Mouse (Mus musculus): ENCODE data around the gene Wdr89. TPM values are rescaled to one million over a fixed set of nuclear protein-coding genes. Genes with fewer than 3 reads are reported as not detected.
"Not testable (repeated sequence)": the region's sequence is repeated elsewhere in the genome, so short reads cannot be mapped to it uniquely, and the experiment has no call there.

Gene Wdr89
- polyA plus RNA-seq, 2 experiments = 8.9 to 11.3 TPM

DNA sequence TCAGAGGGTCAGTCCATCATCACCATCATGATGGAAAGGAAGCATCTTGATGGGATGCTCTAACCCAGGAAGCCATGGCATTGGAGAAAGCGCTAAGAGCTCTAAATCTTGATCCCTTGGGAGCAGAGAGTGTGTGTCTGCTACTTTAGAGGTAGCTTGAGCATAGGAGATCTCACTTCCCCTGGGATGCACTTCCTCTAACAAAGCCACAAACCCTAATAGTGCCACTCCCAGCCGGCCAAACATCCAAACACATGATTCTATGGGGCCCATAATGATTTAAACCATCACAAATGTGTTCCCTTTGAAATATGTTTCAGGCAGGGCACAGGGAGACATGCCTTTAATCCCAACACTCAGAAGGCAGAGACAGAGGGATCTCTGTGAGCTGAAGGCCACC, 19.7 kb upstream of the Wdr89 start:
- H3K9ac ChIP-seq (ENCODE audit: low read depth, low read length, severe bottlenecking) = no peak overlapping the region
- TF ChIP-seq POLR2A (IDR thresholded peaks at IDR 0.05; ENCODE audit: borderline replicate concordance, extremely low read depth, insufficient read depth, insufficient read length) = no peak
- no peaks in the 10 kb centered on the region for H3K27me3 ChIP-seq (ENCODE audit: control insufficient read depth, insufficient read depth, low read length)
- H3K27ac ChIP-seq (replicated peaks; ENCODE audit: low read depth, low read length) = no peak overlapping the region
- H3K36me3 ChIP-seq (ENCODE audit: control insufficient read depth, insufficient read depth, low read length) = no peaks in the 10 kb centered on the region
- DNase-seq (ENCODE audit: low spot score) (no peak), ATAC-seq (ENCODE audit: low FRiP score, low read depth) (no peak)
- 86% methylated on average over 2 of the region's 2 CpGs for WGBS
- H3K4me1 ChIP-seq (ENCODE audit: control insufficient read depth, insufficient read depth, low read length) = no peaks in the 10 kb centered on the region
- no peaks in the 10 kb centered on the region for H3K9me3 ChIP-seq (ENCODE audit: control insufficient read depth, low read length)
- H3K4me3 ChIP-seq (replicated peaks; ENCODE audit: low read length) = no peak overlapping the region
- no peak overlapping the region for H3K4me2 ChIP-seq (replicated peaks; ENCODE audit: low read depth, low read length, severe bottlenecking)

DNA sequence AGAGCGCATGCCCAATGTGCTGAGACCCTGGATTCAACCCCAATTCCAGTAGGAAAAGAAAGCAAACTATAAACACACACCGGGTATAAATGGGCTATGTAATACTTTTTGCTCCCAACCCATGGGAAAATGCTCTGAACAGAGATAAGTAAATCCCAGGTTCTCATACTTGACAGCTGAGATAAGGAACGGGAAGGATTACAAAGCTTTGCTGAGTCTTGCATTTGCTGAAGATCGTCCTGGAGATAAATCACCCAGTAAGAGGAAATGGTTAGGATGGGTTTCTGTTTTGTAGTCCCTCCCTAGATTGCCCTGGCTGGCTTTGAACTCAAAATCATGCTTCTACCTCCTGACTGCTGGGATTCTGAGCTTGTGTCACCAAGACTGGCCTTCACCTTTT, 18.0 kb upstream of the Wdr89 start:
- no peaks in the 10 kb centered on the region for H3K27me3 ChIP-seq (ENCODE audit: control insufficient read depth, insufficient read depth, low read length)
- H3K4me1 ChIP-seq (ENCODE audit: control insufficient read depth, insufficient read depth, low read length) = no peaks in the 10 kb centered on the region
- no peak for ATAC-seq (ENCODE audit: low FRiP score, low read depth)
- 58% methylated on average over 4 of the region's 4 CpGs for WGBS
- no peaks in the 10 kb centered on the region for H3K9me3 ChIP-seq (ENCODE audit: control insufficient read depth, low read length)
- H3K4me3 ChIP-seq (replicated peaks; ENCODE audit: low read length) = no peak overlapping the region
- H3K4me2 ChIP-seq (replicated peaks; ENCODE audit: low read depth, low read length, severe bottlenecking) = no peak overlapping the region
- TF ChIP-seq POLR2A (IDR thresholded peaks at IDR 0.05; ENCODE audit: borderline replicate concordance, extremely low read depth, insufficient read depth, insufficient read length) = no peak
- H3K9ac ChIP-seq (ENCODE audit: low read depth, low read length, severe bottlenecking) = no peak overlapping the region
- no peak for DNase-seq (ENCODE audit: low spot score)
- no peaks in the 10 kb centered on the region for H3K36me3 ChIP-seq (ENCODE audit: control insufficient read depth, insufficient read depth, low read length)
- H3K27ac ChIP-seq (replicated peaks; ENCODE audit: low read depth, low read length) = no peak overlapping the region

DNA sequence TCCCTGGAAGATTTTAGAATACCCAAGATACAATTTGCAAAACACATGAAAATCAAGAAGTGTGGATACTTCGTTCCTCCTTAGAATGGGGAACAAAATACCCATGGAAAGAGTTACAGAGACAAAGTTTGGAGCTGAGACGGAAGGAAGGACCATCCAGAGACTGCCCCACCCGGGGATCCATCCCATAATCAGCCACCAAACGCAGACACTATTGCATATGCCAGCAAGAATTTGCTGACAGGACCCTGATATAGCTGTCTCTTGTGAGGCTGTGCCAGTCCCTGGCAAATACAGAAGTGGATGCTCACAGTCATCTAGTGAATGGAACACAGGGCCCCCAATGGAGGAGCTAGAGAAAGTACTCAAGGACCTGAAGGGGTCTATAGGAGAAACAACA, 14.7 kb upstream of the Wdr89 start:
- H3K9ac ChIP-seq (ENCODE audit: low read depth, low read length, severe bottlenecking); H3K4me3 ChIP-seq (replicated peaks; ENCODE audit: low read length); ATAC-seq (ENCODE audit: low FRiP score, low read depth); H3K27me3 ChIP-seq (ENCODE audit: control insufficient read depth, insufficient read depth, low read length); H3K9me3 ChIP-seq (ENCODE audit: control insufficient read depth, low read length); H3K27ac ChIP-seq (replicated peaks; ENCODE audit: low read depth, low read length); DNase-seq (ENCODE audit: low spot score); H3K4me1 ChIP-seq (ENCODE audit: control insufficient read depth, insufficient read depth, low read length); H3K36me3 ChIP-seq (ENCODE audit: control insufficient read depth, insufficient read depth, low read length); H3K4me2 ChIP-seq (replicated peaks; ENCODE audit: low read depth, low read length, severe bottlenecking): not testable (repeated sequence)
- whole genome bisulfite sequencing = 84% methylated on average over 4 of the region's 4 CpGs

DNA sequence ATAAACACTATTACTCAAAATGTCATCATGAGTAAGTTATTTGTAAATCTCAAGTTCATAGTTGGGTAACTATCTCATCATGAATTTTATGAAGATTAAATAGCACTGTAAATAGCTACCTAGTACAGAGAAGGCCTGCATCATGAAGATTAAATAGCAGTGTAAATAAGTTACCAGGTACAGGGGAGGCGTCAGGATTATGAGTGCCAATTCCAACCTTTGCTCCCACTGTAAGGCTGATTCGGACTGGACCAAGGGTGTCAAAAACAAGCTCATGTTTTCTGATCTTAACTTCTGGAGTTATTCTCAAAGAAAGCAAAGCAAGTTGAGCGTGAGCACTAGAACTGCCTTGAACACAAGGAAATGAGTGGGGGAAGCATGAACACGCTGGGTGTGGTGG, 14.3 kb upstream of the Wdr89 start:
- WGBS = 91% methylated on average over 4 of the region's 4 CpGs
- Histone ChIP-seq H3K9me3 (ENCODE audit: control insufficient read depth, low read length) (no peaks in the 10 kb centered on the region), H3K27ac (replicated peaks; ENCODE audit: low read depth, low read length) (no peak overlapping the region), H3K27me3 (ENCODE audit: control insufficient read depth, insufficient read depth, low read length) (no peaks in the 10 kb centered on the region), H3K4me3 (replicated peaks; ENCODE audit: low read length) (no peak overlapping the region), H3K4me1 (ENCODE audit: control insufficient read depth, insufficient read depth, low read length) (no peaks in the 10 kb centered on the region), H3K36me3 (ENCODE audit: control insufficient read depth, insufficient read depth, low read length) (no peaks in the 10 kb centered on the region), H3K9ac (ENCODE audit: low read depth, low read length, severe bottlenecking) (no peak overlapping the region), H3K4me2 (replicated peaks; ENCODE audit: low read depth, low read length, severe bottlenecking) (no peak overlapping the region)
- no peak for TF ChIP-seq POLR2A (IDR thresholded peaks at IDR 0.05; ENCODE audit: borderline replicate concordance, extremely low read depth, insufficient read depth, insufficient read length)
- DNase-seq (ENCODE audit: low spot score) = no peak
- no peak for ATAC-seq (ENCODE audit: low FRiP score, low read depth)

DNA sequence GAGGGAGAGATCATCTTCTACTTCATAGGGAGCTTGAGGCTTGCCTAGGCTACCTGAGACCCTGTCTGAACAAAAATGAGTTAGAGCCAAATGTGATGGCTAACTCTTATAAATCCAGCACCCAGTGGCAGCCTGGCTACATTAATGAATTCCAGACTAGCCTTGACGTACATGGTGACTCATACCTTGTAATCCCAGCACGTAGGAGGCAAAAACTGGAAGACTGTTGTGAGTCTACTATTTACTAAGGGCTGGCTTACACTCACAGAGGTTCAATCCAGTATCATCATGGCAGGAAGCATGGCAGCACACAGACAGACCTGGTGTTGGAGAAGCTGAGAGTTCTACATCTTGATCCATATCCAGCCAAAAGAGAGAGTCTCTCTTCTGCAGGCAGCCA, 13.5 kb upstream of the Wdr89 start:
- no peak overlapping the region for H3K27ac ChIP-seq (replicated peaks; ENCODE audit: low read depth, low read length)
- TF ChIP-seq POLR2A (IDR thresholded peaks at IDR 0.05; ENCODE audit: borderline replicate concordance, extremely low read depth, insufficient read depth, insufficient read length) = no peak
- no peaks in the 10 kb centered on the region for H3K4me1 ChIP-seq (ENCODE audit: control insufficient read depth, insufficient read depth, low read length)
- no peak overlapping the region for H3K9ac ChIP-seq (ENCODE audit: low read depth, low read length, severe bottlenecking)
- no peaks in the 10 kb centered on the region for H3K27me3 ChIP-seq (ENCODE audit: control insufficient read depth, insufficient read depth, low read length)
- 46% methylated on average over 2 of the region's 2 CpGs for WGBS
- H3K9me3 ChIP-seq (ENCODE audit: control insufficient read depth, low read length) = no peaks in the 10 kb centered on the region
- H3K4me3 ChIP-seq (replicated peaks; ENCODE audit: low read length) = no peak overlapping the region
- ATAC-seq (ENCODE audit: low FRiP score, low read depth) = no peak
- H3K4me2 ChIP-seq (replicated peaks; ENCODE audit: low read depth, low read length, severe bottlenecking) = no peak overlapping the region
- DNase-seq (ENCODE audit: low spot score) = no peak
- H3K36me3 ChIP-seq (ENCODE audit: control insufficient read depth, insufficient read depth, low read length) = no peaks in the 10 kb centered on the region

DNA sequence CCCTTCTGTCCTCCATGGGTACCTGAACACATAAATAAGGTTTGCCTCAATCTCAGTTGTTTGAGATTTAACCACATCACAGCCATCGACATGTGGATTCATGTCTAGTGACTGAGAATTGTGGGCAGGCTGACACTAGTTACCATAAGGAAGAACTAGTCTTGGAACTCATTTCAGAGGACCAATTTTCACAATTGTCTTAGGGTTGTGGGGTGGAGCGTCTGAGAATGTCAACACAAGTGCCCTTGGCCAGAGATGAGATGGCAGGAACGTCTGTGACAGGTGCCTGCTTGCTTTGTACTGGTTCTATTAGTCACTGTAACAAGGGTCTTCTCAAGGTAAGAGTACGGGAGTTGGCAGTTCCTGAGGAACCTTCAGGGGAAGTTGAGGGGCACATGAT, 11.8 kb upstream of the Wdr89 start:
- H3K9me3 ChIP-seq (ENCODE audit: control insufficient read depth, low read length) = no peaks in the 10 kb centered on the region
- TF ChIP-seq POLR2A (IDR thresholded peaks at IDR 0.05; ENCODE audit: borderline replicate concordance, extremely low read depth, insufficient read depth, insufficient read length) = no peak
- 80% methylated on average over 4 of the region's 4 CpGs for WGBS
- no peak overlapping the region for H3K4me2 ChIP-seq (replicated peaks; ENCODE audit: low read depth, low read length, severe bottlenecking)
- ATAC-seq (ENCODE audit: low FRiP score, low read depth) (no peak), DNase-seq (ENCODE audit: low spot score) (no peak)
- H3K27ac ChIP-seq (replicated peaks; ENCODE audit: low read depth, low read length) = no peak overlapping the region
- H3K27me3 ChIP-seq (ENCODE audit: control insufficient read depth, insufficient read depth, low read length) = no peaks in the 10 kb centered on the region
- no peaks in the 10 kb centered on the region for H3K36me3 ChIP-seq (ENCODE audit: control insufficient read depth, insufficient read depth, low read length)
- H3K9ac ChIP-seq (ENCODE audit: low read depth, low read length, severe bottlenecking) = no peak overlapping the region
- H3K4me1 ChIP-seq (ENCODE audit: control insufficient read depth, insufficient read depth, low read length) = no peaks in the 10 kb centered on the region
- H3K4me3 ChIP-seq (replicated peaks; ENCODE audit: low read length) = no peak overlapping the region

All from limb, embryonic 14.5 days (tissue).